Mouse (Mus musculus) heart, adult 18-20 months (tissue): Measurements from ENCODE around the gene Krtap12-1. TPM values are rescaled to one million over a fixed set of nuclear protein-coding genes. Genes with fewer than 3 reads are reported as not detected.
"Not testable (repeated sequence)": the region's sequence is repeated elsewhere in the genome, so short reads cannot be mapped to it uniquely, and the experiment has no call there.

Experiments used
- DNase-seq, 2 experiments: peaks; one replicate each; pipeline ENCODE4 v3.0.0; 2021 to 2022; ENCODE audit warnings: mixed read lengths in 1 of 2
- total RNA-seq, 2 experiments: library from RNA; stranded (reverse); gene quantifications; 2 replicates each; pipeline ENCODE4 v1.2.3; 2021

Gene Krtap12-1
- total RNA-seq, 2 experiments from 2014 or later, result not detected

DNA sequence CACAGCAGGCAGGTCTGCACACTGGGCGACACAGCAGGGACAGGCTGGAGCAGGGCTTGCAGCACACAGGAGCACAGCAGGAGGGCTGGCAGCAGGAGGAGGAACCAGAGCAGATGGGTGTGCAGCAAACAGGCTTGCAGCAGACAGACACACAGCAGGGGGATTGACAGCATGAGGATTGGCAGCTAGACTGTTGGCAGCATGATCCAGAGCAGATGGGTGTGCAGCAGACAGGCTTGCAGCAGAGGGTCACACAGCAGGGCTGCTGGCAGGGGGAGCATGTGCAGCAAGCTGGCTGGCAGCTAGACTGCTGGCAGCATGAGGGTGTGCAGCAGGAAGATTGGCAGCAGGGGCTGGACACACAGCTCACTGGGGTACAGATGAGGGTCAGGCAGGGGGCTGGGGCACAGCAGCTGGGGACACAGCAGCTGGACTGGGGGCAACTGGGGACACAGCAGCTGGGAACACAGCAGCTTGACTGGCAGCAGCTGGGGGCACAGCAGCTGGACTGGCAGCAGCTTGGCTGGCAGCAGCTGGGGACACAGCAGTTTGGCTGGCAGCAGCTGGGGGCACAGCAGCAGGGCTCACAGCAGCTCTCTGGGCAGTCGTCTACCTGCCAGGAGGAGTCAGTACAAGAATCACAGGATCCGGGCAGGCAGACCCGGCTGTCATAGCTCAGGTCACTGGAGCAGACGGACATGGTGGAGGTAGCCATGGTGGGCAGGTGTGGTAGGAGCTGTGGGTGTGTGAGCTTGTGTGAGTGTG, 21.7 kb downstream of the Krtap12-1 start, which contains the start of gene Gm18596:
Gene Gm18596 (minus strand): TSS at position 715 of the 765 bp plus-strand sequence.
- DNase-seq, result not testable (repeated sequence)

DNA sequence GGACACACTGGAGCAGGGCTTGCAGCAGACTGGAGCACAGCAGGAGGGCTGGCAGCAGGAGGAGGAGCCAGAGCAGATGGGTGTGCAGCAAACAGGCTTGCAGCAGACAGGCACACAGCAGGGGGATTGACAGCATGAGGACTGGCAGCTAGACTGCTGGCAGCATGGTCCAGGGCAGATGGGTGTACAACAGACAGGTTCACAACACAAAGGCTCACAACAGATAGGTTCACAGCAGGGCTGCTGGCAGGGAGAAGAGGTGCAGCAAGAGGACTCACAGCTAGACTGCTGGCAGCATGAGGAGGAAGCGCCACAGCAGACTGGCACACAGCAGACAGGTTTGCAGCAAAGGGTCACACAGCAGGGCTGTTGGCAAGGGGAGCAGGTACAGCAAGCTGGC, 30.3 kb downstream of the Krtap12-1 start:
- not testable (repeated sequence) for DNase-seq

DNA sequence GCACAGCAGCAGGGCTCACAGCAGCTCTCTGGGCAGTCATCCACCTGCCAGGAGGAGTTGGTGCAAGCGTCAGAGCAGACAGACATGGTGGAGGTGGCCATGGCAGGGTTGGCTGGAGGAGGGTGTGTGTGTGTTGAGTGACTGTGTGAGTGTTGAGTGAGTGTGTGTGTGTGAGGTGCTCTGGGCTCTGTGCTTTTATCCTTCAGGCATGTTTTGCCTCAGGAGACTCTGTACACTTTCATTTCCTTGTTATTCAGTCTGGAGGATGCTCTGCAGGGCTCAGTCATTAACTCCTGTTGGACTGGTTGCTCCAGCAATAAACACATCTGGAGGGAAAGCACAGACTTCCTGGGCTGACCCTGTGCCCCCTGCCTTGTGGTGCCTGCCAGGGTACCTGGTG, 30.9 kb downstream of the Krtap12-1 start, which contains the start of gene Gm9736:
Gene Gm9736 (minus strand): TSS at position 101 of the 400 bp plus-strand sequence.
- DNase-seq, result not testable (repeated sequence)

DNA sequence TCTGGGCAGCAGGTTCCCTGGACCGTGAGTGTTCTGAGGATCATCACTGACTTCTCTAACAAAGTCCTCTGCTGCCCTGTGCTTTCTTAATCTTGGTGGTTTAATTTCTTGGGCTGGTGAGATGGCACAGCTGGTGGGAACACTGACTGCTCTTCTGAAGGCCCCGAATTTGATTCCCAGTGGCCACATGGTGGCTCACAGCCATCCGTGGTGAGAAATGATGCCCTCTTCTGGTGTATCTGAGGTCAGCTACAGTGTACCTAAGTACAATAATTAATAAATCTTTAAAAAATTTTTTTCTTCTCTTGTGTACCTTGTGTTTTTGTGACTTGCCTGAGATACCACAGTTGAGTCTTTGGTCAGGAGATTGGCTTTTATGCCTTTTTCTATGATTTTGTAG, 31.9 kb downstream of the Krtap12-1 start:
- DNase-seq, result not testable (repeated sequence)

DNA sequence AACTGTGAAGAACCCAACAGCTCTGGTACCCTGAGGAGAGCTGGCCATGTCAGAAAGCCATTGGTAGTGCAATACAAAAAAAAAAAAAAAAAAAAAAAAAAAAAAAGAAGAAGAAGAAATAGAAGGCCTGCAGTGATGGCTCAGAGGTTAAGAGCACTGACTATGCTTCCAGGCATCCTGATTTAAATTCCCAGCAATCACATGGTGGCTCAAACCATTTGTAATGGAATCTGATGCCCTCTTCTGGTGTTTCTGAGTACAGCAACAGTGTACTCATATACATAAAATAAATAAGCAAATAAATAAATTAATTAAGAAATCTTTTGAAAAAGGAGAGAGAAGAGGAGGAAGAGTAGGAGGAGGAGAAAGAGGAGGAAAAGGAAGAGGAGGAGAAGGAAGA, 33.0 kb downstream of the Krtap12-1 start:
- DNase-seq, result no peak

DNA sequence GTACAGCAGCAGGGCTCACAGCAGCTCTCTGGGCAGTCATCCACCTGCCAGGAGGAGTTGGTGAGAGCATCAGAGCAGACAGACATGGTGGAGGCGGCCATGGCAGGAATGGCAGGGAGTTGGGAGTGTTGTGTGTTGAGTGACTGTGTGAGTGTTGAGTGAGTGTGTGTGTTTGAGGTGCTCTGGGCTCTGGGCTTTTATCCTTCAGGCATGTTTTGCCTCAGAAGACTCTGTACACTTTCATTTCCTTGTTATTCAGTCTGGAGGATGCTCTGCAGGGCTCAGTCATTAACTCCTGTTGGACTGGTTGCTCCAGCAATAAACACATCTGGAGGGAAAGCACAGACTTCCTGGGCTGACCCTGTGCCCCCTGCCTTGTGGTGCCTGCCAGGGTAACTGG, 39.2 kb downstream of the Krtap12-1 start, which contains the start of gene Gm3233:
Gene Gm3233 (minus strand): TSS at position 101 of the 400 bp plus-strand sequence.
- not testable (repeated sequence) for DNase-seq

DNA sequence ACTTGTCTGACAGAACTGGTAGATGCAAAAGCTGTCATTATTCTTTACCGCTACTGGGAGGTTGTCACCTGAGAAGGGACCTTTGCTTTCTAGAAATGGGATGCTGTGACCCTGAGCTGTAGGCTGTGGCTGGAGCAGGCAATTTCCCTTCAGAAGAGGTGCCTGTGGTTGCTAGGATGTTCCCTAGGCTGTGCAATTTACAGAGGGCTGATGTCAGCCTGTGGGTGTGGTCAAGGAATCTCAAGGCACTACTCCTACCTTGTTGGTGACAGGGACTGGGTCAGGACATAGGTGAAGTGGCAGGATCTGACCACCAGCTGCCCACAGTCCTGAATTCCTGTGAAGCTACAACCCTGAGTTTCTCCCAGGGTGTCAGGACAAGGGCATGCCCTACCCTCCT, 49.3 kb downstream of the Krtap12-1 start:
- no peak for DNase-seq

Other genes with a start within 250 kb of the Krtap12-1 start
- 10 to 100 TPM in 1 of 2 experiments, 1 to 10 TPM in 1; 8.3 to 10.5 TPM for gene Fam207a, start 204.8 kb upstream of the Krtap12-1 start, total RNA-seq
- 1 to 10 TPM; 6.8 to 7.9 TPM for gene Itgb2, start 190.3 kb upstream of the Krtap12-1 start, total RNA-seq
- gene Pttg1ip, start 138.9 kb upstream of the Krtap12-1 start, total RNA-seq, result 100 to 1,000 TPM; 132 to 150 TPM
- gene Sumo3, start 114.5 kb upstream of the Krtap12-1 start, total RNA-seq, result 10 to 100 TPM; 81.7 to 82.3 TPM
- 10 to 100 TPM; 15.5 to 15.7 TPM for gene Gm49325, start 114.4 kb upstream of the Krtap12-1 start, total RNA-seq
- gene Ube2g2, start 98.3 kb upstream of the Krtap12-1 start, total RNA-seq, result 10 to 100 TPM; 80.9 to 82.8 TPM
- gene Tspear, start 34.0 kb upstream of the Krtap12-1 start, total RNA-seq, result not detected
- gene Gm19402, start 29.8 kb upstream of the Krtap12-1 start, total RNA-seq, result not detected
- not detected for gene Gm9508, start 23.4 kb upstream of the Krtap12-1 start, total RNA-seq
- gene Gm10272, start 14.0 kb upstream of the Krtap12-1 start, total RNA-seq, result not detected
- not detected for gene Gm10024, start 9.1 kb upstream of the Krtap12-1 start, total RNA-seq
- not detected for gene Gm10142, start 4.8 kb upstream of the Krtap12-1 start, total RNA-seq
- gene Gm10100, start 5.9 kb downstream of the Krtap12-1 start, total RNA-seq, result not detected
- gene Gm18596, start 22.0 kb downstream of the Krtap12-1 start, total RNA-seq, result not detected
- gene Gm9736, start 30.8 kb downstream of the Krtap12-1 start, total RNA-seq, result not detected
- not detected for gene Gm3233, start 39.1 kb downstream of the Krtap12-1 start, total RNA-seq
- gene Gm3238, start 50.7 kb downstream of the Krtap12-1 start, total RNA-seq, result not detected
- gene Gm7138, start 56.3 kb downstream of the Krtap12-1 start, total RNA-seq, result not detected
- gene Gm3250, start 61.9 kb downstream of the Krtap12-1 start, total RNA-seq, result not detected
- gene Gm7137, start 67.6 kb downstream of the Krtap12-1 start, total RNA-seq, result not detected
- not detected for gene Gm9639, start 74.5 kb downstream of the Krtap12-1 start, total RNA-seq
- gene Gm19668, start 78.5 kb downstream of the Krtap12-1 start, total RNA-seq, result not detected
- gene Gm9507, start 91.2 kb downstream of the Krtap12-1 start, total RNA-seq, result not detected
- not detected for gene Gm2696, start 94.1 kb downstream of the Krtap12-1 start, total RNA-seq
- gene Krtap10-4, start 106.5 kb downstream of the Krtap12-1 start, total RNA-seq, result not detected
- not detected for gene Krtap10-10, start 115.3 kb downstream of the Krtap12-1 start, total RNA-seq
- gene Gm36176, start 126.2 kb downstream of the Krtap12-1 start, total RNA-seq, result not detected
- not detected for gene Gm10318, start 132.3 kb downstream of the Krtap12-1 start, total RNA-seq
- not detected for gene Gm3285, start 141.4 kb downstream of the Krtap12-1 start, total RNA-seq
- under 1 TPM; 0.49 to 0.69 TPM for gene Lrrc3, start 181.9 kb downstream of the Krtap12-1 start, total RNA-seq
- gene Trpm2, start 250.0 kb downstream of the Krtap12-1 start, total RNA-seq, result 1 to 10 TPM in 1 of 2 experiments, under 1 TPM in 1; 0.99 to 1.5 TPM